Mouse (Mus musculus) left cerebral cortex, postnatal 4 days (tissue): ENCODE measurements at regions not wholly inside any gene's neighbourhood (a gene's known extent, or its start where the extent isn't known, plus 50 kb on each side); places are given as distances from the start of the nearest gene placed in this dataset.
A peak's percentile ranks its signal among the peaks of the same experiment; 100 is the strongest.

Experiments
- DNase-seq: peaks from one replicate; pipeline ENCODE4 v3.0.0-alpha.2; 2022
- intact Hi-C: fragments of 180-260 bp; cut with DNase I; formaldehyde crosslinking; loops from one replicate; pipeline ENCODE4 v1.15.1; 2025

DNA sequence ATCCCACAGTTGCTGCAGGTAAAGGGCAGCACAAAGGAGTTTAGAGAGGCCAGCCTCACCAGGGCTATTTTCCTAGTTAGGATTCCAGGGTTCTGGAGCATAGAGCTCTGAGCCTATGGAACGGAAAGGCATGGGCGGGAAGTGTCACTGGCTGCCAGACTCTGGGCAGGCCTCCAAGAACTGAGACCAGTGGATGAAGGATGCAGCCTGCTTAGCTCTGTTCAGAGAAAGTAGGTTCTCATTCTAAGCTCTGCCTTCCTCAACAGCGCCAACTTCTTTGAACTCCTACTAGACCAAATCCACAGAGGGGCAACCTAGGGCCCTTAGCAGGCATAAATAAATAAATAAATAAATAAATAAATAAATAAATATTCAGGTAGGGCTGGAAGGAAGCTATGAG, 80.1 kb upstream of the Foxq1 start:
- intact Hi-C loops: no loop called here
- peak; percentile 76 for DNase-seq

DNA sequence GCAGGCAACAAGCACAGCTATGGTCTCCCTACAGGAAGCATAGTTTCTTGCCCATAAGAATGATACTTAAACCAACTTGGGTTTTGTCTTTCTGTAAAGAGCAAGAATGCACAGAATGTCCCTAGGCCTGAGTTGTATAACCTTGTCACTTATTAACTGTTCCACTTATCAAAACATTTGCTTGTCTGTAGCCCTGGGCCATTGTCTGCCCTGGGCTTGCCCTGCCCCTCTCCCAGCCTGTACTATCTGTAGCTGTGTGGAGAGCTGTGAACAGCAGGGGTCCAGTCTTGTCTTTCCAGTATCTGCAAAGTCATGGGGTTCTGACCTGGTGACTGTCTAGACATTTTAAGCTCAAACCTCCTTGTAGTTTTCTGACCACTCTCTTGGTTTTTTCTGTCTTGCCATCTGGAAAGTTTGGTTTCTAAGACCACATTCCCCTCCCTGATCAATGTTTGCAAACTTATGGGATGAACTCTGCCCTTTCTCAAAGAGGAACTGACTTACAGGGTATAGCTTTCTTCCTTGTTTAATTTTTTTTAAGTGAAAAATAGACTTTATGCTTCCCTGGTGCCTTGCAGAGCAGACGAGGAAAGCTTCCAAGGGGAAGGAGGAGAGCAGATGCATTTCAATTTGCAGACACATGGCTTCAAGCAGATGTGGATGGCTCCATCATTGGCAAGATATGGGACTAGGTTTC, 78.6 kb upstream of the Foxq1 start:
- intact Hi-C loops: no loop called here
- DNase-seq: no peak

- no peak for DNase-seq
- intact Hi-C loops: no loop called here
Measured at GRCm38 (mm10) chr13:31481105-31481844, 74.7 kb upstream of the Foxq1 start.

- no peak for DNase-seq
Measured at GRCm38 (mm10) chr13:31486373-31486772, 69.6 kb upstream of the Foxq1 start.

GRCm38 (mm10) chr13:31488186-31488585, 67.7 kb upstream of the Foxq1 start:
- no peak for DNase-seq
- intact Hi-C loops: no loop called here

More at GRCm38 (mm10) chr13:31486373-31486772, 69.6 kb upstream of the Foxq1 start:
- intact Hi-C loops: no loop called here

DNA sequence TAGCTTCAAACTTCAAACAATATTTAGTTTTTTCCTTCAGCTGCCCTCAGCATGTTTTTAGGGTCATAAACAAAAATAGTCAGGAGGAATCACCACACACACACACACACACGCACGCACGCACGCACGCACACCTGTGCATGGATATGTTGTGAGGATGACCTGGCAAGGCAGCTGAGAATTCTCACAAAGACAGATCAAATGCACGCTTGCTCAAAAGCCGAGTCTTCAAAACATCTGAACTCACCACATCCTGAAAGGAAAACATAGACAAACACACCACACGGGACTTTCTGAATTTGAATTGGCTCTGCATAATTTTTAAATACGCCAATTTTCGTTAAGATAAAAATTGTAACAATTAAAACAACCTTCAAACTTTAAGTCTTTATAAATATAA, 52.7 kb upstream of the Foxq1 start:
- intact Hi-C loops: no loop called here
- no peak for DNase-seq

DNA sequence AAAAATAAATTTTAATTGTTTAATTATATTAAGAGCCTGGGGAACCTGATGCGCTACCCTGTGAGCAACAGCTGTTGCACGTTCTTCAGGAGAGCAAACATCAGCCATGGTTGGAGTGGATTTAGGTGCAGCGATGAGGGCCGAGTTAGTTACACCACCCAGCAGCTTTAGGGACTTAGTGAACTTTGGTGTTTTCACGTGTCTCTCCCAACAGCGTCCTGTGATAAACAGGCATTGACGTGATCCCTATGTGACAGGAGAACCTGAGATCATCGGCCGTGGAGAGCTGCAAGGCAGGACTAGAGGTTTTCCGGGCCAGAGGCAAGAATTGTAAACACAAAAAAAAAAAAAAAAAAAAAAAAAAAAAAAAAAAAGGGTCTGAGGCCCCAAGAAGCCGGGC, 52.1 kb upstream of the Foxq1 start:
- DNase-seq: no peak
- intact Hi-C loops: no loop called here

DNA sequence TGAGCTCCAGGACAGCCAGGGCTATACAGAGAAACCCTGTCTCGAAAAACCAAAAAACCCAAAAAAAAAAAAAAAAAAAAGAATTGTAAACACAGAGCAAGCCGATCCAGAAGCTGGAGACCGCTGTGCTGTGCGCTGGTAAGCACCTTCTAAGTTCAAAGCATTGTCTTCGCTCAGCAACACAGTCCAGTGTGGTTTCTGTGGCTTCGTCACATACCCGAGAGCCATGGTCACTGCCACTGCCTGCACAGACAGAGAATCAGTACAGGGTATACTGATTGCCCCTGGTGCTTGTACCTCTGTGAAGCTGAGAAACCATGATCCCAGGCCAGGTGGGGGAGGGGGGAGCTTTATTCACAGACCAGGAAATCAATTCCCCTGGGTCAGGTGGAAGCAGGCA, 51.6 kb upstream of the Foxq1 start:
- DNase-seq: no peak
- intact Hi-C loops: no loop called here

- no peak for DNase-seq
- intact Hi-C loops: no loop called here
Measured at GRCm38 (mm10) chr13:31505386-31505785, 50.5 kb upstream of the Foxq1 start.
